Mouse (Mus musculus) spleen, adult 2 months (tissue): ENCODE data around the gene Pfn4.

Experiments
- CTCF ChIP-seq: fragments of 200-500 bp; IDR thresholded peaks from 2 replicates; pipeline ENCODE4 v1.5.1; 2011; ENCODE audit warnings: mild to moderate bottlenecking, inconsistent platforms; ENCODE audit not compliant: insufficient read depth, insufficient read length, insufficient replicate concordance; ENCODE audit errors: extremely low read depth
- POLR2A ChIP-seq: fragments of 200-500 bp; IDR thresholded peaks from 2 replicates; pipeline ENCODE4 v1.6.1; 2011; ENCODE audit warnings: low read depth, low read length, inconsistent platforms

DNA sequence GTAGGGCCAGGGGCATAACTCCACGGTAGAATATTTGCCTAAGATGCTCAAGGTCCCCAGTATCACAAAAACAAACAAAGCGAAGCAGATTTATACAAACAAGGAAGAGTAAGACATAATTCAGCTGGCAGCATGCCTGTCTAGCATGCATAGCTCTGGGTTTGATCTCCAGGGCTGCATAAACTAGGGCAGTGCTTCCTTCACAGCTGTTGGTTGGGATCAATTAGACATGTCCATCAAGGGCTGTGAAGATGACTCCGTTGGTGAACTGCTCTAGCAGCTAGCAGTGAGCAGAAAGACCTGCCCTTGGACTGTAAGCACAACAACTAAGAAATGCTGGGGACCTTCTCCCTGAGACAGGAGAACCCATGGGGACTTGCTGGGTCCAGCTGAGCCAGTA is 42.9 kb downstream of the Pfn4 start:
- TF ChIP-seq CTCF (no peak), POLR2A (no peak)
